Mouse (Mus musculus) liver, adult 2 months (tissue): ENCODE data around the gene Prickle1.

Experiments used
- CTCF ChIP-seq: fragments of 200-500 bp; IDR thresholded peaks from 2 replicates; pipeline ENCODE4 v1.5.1; 2011; ENCODE audit warnings: low read depth, low read length, control low read depth
- POLR2A ChIP-seq: fragments of 200-500 bp; IDR thresholded peaks from 2 replicates; pipeline ENCODE4 v1.6.1; 2011; ENCODE audit warnings: low read length, control low read depth; ENCODE audit not compliant: insufficient read depth; ENCODE audit errors: extremely low read depth

DNA sequence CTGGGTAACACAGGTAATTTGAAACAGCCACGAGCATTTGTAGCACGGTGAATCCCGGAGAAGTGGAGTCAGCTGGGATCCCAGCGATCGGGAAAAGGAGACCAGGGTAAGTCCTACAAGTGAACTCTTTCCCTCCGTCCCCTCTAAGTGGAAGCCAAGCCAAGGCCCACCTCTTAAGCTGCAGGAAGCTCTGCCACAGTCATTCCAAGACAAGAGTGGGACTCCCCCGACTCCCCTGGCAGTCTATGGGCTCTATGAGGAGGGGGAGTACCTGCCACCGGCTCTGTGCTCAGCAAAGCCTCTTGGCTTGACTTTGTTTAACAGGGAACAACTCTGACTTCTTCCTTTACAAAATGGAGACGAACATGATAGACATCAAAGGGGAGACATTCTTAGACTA, 47.4 kb downstream of the Prickle1 start:
- TF ChIP-seq POLR2A: no peak
- no peak for TF ChIP-seq CTCF
